Mouse (Mus musculus): ENCODE results near the gene Tmx1.

Gene Tmx1

DNA sequence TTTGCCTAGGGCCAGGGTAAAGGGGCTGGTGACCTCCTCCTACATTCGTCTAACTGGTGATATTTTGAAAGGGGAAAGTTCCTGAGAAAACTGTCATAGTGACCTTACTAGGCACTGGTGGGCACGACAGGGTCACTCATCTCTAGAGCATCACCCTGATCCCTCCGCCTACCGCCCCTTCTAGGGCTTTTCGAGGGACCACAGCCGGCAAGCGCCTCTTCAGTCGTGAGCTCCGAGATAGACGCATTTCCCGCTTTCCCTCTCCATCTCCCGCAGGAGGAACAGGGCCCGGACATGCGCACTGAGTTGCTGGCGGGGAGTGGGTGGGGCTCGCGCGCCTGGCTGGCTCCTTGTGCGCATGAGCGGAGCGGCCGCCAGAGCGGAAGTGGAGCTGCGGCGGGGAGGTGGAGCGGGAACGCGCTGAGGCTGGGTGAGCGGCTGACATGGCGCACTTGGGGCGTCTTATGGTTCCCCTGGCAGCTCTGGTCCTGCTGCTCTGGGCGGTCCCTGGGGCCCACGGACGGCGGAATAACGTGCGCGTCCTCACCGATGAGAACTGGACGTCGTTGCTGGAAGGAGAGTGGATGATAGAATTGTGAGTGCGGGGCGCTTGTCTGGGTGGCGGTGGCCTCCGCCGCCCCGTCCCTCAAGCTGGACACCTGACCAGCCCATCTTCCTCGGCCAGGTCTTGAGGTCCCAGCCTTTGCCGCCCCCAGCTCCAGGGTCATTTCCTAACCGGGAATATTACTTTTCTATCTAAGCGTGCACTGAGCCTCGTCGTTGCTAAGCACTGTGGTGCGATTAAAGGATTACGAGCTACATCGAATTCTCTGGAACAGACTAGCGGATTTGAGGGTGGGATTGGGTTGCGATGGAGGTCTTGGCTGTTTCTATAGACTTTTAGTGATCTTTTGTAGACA lies at the start of gene Tmx1:
Gene Tmx1, plus strand, starts transcription at position 370 of the 920 bp plus-strand sequence.
- DNase-seq (ENCODE audit: low spot score in 2 of 2): peak; percentile 96 to 97

DNA sequence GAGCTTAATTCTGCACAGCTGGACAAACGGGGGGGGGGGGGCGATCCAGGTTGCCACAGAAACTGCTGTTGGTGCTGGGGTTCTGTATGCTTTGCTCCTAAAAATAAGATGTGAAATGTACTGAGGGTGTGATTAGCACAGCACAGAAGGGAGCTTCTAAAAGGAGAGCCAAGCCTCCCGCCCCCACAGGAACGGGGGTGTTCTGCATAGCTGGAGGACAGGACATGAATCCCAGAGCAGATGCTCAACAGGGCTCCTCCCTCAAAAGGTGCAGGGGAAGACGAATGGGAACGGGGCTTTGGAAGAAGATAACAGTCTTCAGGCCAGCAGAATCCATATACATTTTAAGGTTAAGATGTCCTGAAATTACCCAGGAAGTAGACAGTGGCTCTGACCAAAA lies 48.6 kb upstream of the Tmx1 start:
- no peak for DNase-seq (ENCODE audit: low spot score in 2 of 2)

DNA sequence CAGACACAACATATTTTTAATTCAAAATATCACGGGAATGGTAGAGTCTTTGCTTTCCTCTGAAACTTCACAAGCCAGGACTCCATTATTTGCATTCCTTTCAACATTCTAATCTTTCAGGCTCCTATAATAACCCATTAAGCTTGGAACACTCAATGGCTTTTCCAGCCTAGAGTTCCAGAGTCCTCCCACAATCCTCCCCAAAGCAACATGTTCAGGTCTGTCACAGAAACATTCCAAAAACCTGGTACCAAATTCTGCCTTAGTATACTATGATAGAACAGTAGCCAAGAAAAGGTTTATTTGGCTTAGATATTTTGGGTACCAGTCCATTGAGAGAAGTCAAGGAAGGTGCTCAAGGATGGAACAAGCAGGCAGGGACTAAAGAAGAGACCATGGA lies 44.5 kb upstream of the Tmx1 start:
- DNase-seq (ENCODE audit: low spot score in 2 of 2): no peak

DNA sequence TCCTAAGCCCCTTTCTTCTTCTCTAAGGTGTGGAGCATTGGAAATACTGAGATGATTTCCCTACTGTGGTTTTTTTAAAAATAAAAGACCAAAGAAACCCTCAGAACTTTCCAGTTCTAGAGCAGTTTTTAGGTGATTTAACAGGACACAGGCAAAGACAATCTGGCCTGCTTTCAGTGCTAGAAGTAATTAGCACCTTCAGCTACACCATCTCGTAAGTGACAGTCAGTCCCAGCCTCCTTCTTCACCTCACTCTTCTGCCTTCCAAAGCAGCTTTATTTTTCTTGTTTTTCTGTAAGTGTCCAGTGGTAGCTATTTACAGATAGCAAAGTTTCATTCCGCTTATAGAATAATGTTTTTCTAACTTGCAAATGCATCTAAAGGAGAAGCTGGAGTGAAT lies 43.3 kb upstream of the Tmx1 start:
- no peak for DNase-seq (ENCODE audit: low spot score in 2 of 2)

DNA sequence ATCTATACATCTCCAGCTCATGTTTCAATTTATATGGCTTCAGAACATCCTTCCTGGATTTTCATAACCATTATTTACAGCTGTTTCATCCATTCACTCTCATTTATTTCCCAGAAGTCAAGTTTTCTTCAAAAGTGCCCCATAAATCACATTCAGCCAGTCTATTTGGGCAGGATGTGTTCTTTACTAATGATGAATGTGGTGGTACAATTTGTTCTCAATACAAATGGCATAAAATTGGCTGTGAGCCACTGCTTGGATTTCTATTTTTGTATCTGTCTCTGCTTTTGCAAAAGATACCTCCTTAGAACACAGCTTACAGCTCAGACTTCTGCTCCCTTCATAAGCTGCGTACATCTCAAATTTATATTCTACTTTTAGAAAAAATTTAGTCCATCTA lies 32.7 kb upstream of the Tmx1 start:
- no peak for DNase-seq (ENCODE audit: low spot score in 2 of 2)

DNA sequence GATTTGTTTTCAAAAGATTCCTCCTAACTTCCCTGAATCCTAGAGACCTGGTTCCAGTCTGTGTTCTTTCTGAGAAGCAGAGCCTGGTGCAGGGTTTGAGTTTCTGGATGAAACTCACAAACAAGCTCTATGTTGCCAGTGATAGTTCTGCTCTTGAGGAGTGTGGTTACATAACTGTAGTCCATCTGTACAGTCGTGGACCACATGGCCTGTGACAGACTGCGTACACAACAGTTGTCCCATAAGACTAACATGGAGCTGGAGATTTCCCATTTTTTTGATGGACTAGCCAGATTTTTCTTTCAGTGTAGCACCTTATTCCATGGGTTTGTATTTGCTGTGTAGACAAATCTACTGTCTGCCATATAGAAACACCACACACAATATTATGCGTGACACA lies 31.9 kb upstream of the Tmx1 start:
- DNase-seq (ENCODE audit: low spot score in 2 of 2): no peak

DNA sequence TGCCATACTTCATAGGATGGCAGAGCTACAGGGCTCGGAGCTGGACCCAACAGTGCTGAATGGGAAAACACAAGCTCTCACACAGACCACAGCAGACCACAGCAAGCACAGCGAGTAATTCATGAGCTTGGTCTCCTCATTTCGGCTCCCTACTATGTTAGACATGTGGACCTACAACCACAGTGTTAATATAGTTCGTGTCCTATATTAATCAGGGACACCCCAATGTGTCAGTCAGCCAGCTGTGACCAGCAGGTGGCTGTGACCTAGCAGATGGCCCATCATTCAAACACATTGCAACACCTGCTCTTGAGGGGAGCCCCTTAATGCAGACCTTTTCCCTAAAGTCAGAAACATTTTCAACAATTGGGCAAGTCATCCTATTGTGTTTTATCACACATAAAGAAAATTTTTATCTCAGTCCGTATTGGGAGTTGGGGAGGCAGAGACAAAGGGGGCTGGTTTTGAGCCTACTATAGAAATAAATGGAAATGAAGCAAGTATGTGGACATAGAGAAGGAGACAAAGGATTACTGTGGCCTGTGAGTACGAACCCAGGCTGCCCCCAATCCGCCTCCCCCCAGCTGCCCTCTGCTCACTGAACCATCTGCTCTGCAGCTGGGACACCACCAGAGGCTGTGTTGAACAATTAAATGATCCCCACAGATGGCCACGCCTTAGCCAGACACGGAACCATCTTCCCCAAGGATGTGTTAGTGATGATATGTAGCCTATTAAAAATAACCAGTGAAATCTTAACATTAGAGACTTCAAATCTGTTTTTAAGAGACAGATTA lies 30.4 kb upstream of the Tmx1 start:
- DNase-seq (ENCODE audit: low spot score in 2 of 2): no peak

DNA sequence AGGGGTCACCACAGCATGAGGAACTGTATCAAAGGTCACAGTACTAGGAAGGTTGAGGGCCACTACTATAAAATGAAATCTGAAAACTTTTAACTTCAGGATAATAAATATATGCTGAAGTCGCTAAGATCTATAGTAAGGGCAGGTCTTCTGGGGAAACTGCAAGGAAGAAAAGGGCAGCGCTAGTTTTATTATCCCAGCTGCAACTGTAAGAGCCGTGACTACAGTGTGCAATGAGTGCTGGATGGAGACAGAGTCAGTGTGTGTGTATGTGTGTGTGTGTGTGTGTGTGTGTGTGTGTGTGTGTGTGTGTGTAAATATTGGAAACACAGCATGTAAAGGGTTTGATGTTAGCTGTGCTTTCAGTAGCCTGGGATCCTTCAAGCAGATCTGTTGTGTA lies 25.0 kb upstream of the Tmx1 start:
- no peak for DNase-seq (ENCODE audit: low spot score in 2 of 2)

DNA sequence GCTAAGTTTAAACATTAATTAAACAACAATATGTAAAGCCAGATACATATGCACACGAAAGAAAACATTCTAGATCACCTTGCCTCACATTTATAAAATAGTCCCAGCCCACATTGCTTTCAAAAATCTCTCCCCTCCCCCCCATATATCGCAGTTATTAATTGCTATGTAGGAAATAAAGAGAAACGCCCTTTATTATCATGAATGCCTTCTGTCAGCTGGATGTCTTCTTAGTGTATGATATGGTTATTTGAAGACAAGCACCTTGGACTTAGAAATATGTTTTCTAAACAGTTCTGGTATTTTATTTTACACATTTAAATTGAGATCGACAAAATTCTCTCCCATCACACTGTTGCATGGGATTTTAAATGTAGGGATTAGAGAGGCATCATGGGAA lies 23.3 kb upstream of the Tmx1 start:
- no peak for DNase-seq (ENCODE audit: low spot score in 2 of 2)

DNA sequence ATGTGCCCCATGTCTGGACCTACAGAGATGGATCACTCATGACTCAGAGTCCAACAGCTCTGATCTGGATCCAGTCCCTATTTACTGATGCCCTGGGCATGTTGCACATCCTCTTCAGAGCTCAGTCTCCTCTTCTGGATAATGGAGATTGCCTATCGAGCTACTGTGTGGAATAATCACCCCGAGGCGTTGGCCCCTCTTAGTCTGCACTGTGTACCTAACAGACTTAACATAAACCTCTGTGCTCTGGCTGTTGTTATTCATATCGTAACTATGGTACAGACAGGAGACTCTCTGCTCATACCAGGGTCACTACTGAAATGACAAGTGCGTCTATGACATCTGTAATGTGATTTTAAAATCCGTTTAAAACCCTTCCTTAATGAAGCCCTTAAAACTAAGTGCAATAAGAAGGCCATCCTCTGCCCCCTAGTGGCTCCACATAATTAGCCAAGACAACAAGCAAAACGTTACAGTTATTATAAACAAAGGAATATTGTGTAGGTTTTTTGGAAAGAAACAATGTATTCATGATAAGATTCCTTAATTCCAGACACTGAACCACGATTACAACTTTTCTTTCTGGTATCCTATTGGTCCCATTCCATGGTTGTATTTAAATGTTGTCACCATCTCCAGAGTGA lies 22.5 kb upstream of the Tmx1 start:
- DNase-seq (ENCODE audit: low spot score in 2 of 2): no peak

DNA sequence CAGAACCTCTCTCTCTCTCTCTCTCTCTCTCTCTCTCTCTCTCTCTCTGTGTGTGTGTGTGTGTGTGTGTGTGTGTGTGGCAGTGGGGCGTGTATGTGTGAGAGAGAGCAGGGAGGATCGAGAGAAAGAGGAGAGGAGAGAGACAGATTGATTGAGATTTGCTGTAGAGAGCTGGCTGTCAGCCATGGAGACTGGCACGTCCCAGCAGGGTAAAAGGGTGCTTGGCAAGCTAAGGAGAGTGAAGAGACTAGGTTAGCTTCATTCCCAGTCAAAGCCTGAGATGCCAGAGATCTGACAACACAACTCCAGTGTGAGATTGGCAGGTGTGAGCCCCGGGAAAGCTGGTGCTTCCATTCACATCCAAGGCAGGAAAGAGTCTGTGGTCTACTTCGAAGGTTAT lies 21.5 kb upstream of the Tmx1 start:
- DNase-seq (ENCODE audit: low spot score in 2 of 2): no peak

DNA sequence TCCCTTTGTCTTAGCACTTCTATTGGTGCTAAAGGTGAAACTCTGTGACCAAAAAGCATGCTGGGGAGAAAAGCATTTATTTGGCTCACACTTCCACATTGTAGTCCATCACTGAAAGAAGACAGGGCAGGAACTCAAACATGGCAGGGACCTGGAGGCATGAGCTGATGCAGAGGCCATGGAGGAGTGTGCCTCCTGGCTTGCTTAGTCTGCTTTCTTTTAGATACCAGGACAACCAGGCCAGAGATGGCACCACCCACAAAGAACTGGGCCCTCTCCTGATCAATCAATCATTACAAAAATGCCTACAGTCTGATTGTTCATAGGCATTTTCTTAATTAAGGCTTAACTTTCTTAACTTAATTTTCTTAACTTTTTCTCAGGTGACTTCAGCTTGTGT lies 2.9 kb upstream of the Tmx1 start:
- DNase-seq (ENCODE audit: low spot score in 2 of 2): no peak

DNA sequence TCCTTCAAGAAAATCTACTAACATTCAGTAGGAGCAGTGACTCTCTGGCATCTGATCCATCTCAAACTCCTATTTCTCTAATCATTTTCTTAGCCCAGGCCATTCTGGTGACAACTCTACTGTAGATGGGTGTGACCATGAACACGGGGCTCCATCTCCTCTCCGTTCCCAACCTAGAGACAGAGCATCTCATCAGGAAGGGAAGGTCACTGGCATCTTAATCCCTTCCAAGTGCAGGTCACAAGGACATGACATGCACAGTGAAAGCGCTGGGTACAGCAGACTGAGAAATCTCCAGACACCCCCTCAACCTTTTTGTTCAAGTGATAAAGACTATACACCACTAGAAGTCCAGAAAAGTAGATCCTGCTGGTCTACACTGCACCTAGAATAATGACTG lies 1.4 kb upstream of the Tmx1 start:
- DNase-seq (ENCODE audit: low spot score in 2 of 2): no peak

DNA sequence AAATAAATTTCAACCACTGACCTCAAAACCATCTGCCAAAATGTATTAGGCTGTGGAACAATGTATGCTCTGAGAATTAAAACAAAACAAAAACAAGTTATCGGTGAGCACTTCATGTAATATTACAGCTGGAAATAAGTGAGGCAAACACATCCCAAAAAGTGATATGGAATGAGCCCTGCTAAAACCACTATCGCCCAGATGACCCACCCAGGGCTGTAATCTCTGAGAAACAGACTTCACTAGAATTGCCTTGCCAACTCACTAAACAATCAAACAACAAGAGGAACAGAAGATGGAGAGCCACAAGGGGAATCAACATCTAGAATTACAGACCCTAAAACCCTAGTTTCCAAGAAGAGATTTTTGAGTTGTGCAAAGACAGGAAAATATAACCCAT lies 752 bp upstream of the Tmx1 start:
- DNase-seq (ENCODE audit: low spot score in 2 of 2): no peak

DNA sequence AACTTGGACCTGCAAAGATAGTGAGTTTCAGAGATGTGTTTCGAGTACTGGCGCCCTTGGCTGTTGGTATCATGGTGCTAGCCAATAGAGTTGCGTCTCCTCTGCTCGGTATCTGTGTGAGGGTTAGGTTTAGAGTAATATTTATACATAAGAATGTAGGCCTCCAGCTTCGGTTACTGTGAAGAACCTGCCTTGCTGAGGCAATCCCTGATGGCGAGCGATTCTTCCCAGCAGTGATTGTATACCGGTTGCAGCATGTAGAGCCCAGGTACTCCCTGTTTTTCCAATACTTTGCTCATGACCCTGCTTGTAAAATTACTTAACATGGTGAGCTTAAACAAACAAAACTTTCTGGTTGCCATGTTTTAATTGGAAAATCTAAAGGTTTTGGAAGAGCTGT lies 2.3 kb downstream of the Tmx1 start:
- no peak for DNase-seq (ENCODE audit: low spot score in 2 of 2)

DNA sequence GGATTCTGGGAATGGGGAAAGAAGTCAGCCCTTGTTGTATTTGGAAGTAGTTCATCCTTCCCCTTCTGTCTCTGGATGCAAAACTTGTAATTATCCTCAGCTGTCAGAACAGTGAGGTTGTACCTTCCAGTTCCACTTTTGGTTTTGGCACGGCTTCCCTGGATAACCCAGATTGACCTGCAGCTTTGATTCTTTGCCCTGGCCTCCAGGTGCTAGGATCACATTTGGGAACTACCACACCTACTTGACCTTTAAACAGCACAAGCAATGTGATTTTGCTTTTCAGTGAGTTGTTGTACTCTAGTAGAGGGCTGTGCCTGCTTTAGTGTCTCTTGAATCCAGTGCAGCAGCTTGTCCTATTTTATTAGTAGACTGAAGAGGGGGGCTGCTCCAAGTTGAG lies 6.7 kb downstream of the Tmx1 start:
- DNase-seq (ENCODE audit: low spot score in 2 of 2): no peak

DNA sequence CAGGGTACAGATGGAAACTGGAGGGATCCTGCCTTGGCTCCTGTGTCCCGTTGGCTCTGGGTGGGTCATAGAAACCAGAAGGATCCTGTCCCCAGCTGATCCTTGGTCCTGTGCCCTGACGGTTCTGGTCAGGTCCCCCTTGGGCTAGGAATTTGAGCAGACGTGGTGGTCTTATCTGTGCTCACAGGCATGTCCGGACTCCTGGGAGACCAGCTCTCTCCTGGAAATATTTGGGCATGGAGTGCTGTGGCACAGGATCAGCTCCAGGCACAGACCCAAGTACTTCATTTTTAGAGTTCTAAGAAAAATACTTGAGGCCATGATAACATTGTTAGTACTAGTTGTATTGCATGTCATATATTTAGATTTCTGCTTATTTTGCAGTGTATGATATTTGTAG lies 11.1 kb downstream of the Tmx1 start:
- no peak for DNase-seq (ENCODE audit: low spot score in 2 of 2)

DNA sequence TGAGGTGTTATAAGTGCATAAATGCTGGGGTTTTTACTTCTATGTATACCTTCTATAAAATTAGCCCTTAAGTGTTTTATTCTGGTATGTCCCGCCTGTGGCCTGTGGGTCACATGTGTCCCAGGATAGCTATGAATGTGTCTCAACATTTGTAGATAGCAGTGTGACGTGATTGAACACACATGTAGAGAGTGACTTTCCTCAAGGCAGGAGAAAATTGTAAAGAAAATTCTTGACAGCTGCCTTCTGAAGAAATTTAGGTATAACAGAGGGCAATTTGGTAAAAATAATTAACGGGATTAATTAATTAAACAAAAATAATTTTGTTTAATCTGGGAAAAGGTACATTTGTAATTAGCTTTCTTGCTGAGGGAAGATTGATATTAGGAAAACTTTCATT lies 22.4 kb downstream of the Tmx1 start:
- DNase-seq (ENCODE audit: low spot score in 2 of 2): no peak

DNA sequence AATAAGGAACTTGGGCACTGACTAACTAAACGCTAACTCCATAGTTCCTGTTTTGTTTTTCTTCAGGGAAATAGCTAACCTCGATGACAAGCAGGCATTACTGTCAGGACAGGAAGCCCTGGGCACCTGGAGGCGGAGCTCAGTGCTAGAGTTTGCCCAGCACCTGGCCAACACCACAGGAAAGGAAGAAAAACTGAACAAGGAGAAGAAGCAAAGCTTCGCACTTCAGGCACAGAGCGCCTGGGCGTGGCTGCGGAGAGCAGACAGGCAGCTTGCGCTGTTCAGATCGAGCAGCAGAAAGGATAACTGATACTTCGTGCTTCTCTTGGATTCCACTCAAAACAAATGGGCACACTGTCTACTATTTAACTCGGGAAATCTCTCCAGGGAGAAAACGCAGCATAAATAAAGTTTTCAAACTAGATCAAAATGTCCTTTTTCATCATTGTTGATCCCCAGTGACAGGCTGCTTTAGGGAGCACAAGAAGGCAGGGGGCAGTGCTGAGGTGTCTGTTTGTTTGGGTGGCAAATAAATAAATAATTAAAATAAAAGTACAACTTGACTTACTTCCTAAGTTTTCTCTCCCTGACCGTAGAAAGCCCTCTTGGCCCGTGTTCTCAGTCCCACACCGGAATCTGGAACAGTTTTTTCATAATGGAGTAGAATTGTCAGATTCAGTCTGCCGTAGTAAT lies 24.1 kb downstream of the Tmx1 start:
- DNase-seq (ENCODE audit: low spot score in 2 of 2): no peak

DNA sequence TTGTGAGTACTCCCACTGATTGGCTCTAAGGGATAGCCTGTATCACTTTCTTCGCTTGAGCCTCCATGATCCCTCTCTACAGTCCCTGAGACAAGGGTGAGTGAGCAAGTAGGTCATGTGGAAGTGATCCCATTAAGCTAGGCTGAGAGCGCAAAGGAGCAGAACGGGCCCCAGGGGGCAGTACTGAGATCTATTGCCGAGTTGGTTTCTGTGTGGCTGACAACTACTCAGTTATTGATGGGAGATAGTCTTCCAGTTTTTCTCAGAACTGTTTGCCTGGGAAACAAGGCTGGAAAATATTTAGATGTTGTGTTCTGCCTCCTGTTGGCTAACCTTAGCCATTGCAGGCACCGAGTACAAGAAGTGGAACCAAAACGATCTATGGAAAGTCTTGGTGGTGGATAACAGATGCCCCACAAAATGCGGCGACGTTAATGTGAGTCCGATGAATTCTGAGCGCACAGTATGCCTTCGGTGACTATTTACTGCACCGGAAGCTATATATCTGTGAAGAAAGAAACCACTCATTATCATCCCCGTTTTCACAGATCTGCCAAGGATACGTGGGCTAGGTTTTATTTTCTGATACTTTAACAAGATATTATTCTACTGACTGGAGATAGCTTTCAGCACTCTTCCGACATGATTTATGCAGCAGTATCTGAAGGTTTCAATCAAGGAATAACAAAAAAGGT lies 24.8 kb downstream of the Tmx1 start:
- peak in 1 of 2 experiments; percentile 36 for DNase-seq (ENCODE audit: low spot score in 2 of 2)

DNA sequence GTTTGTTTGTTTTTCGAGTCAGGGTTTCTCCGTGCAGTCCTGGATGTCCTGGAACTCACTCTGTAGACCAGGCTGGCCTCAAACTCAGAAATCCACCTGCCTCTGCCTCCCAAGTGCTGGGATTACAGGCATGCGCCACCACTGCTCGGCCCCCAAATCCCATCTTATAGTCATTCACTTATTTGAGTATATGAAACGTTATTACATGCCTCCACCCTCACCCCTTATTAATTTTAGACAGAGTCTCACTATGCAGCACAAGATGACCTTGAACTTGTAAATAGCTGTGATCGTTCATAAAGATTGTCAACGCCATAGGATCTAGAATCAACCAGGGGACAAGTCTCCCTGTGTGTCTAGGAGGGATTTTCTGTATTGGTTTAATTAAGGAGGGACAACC lies 33.1 kb downstream of the Tmx1 start:
- DNase-seq (ENCODE audit: low spot score in 2 of 2): no peak

All from urinary bladder, postnatal 36 days (tissue).